Mouse (Mus musculus): Measurements from ENCODE around the gene Ctsw. TPM values are rescaled to one million over a fixed set of nuclear protein-coding genes. Genes with fewer than 3 reads are reported as not detected.

Ctsw gene
- polyA plus RNA-seq, 2 experiments = 0.33 to 0.96 TPM

DNA sequence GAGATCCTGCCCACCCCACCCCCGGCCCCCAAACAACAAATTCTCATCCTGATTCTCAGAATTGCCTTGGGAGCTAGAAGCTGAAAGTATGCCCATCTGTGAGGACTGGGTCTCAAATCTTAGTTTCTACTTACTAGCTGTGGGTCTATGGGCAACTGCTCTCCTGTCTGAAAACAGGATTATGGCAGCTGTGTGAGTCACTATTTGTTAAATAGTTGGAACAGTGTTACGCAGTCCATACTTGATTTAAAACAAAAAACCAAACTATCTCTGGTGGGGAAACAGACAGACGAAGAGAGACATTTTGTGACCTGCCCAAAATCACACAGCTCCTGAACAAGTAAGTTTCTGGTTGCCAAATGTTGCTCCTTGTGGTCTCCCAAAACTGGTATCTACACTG lies 18.6 kb downstream of the Ctsw start:
- ATAC-seq (ENCODE audit: low FRiP score, low read depth) (no peak), DNase-seq (ENCODE audit: low spot score) (no peak)
- Histone ChIP-seq H3K9ac (ENCODE audit: low read depth, low read length, severe bottlenecking) (no peak overlapping the region), H3K4me1 (ENCODE audit: control insufficient read depth, insufficient read depth, low read length) (peaks cover 9% of the 10 kb centered on the region), H3K4me2 (replicated peaks; ENCODE audit: low read depth, low read length, severe bottlenecking) (no peak overlapping the region), H3K9me3 (ENCODE audit: control insufficient read depth, low read length) (no peaks in the 10 kb centered on the region), H3K27ac (replicated peaks; ENCODE audit: low read depth, low read length) (no peak overlapping the region), H3K27me3 (ENCODE audit: control insufficient read depth, insufficient read depth, low read length) (peaks cover 40% of the 10 kb centered on the region), H3K36me3 (ENCODE audit: control insufficient read depth, insufficient read depth, low read length) (peaks cover 10% of the 10 kb centered on the region), H3K4me3 (replicated peaks; ENCODE audit: low read length) (no peak overlapping the region)
- WGBS = 85% methylated on average over 3 of the region's 3 CpGs
- TF ChIP-seq POLR2A (IDR thresholded peaks at IDR 0.05; ENCODE audit: borderline replicate concordance, extremely low read depth, insufficient read depth, insufficient read length) = no peak

DNA sequence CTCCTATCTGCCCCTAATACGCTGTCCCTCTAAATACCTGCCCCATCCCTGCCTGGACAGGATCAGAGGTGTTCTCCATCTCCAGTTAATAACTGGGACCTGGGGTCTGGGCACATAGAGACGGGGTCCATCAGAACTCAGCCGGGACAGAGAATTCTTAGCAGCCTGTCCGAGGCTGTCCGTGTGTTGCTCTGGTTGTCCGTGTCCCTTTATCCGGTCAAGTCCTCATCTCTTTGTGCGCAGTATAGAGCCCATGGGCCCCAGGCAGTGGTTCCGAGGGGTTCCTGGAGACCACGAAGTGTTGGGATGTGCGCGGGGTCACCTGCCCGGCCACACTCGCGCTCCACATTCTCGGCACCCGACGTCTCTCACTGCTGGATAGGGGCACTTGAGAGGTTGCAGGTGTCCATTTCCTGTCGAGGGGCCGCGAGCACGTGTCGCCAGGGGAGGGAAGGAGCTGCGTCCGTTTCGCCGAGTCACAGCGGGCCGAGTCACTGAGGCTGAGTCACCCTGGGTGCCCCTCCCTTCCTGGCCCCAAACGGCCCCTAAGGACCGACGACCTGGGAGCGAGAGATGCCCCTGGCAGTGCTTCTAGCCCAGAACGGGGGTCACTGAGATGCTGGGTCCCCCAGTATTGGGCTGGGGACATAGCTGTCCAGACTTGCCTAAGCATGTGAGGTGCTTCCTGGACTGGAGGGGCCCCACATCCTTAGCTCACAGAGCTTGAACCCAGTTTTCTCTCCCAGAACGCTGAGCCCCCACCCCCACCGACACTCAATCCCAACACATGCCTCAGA lies 19.8 kb downstream of the Ctsw start:
- Histone ChIP-seq H3K4me3 (replicated peaks; ENCODE audit: low read length) (peak overlapping the region; percentile 51), H3K4me1 (ENCODE audit: control insufficient read depth, insufficient read depth, low read length) (peaks cover 9% of the 10 kb centered on the region), H3K9me3 (ENCODE audit: control insufficient read depth, low read length) (no peaks in the 10 kb centered on the region), H3K9ac (ENCODE audit: low read depth, low read length, severe bottlenecking) (0 out of 2 replicates have a peak overlapping the region, but pooled peaks have one; percentile 45), H3K36me3 (ENCODE audit: control insufficient read depth, insufficient read depth, low read length) (peaks cover under 1% of the 10 kb centered on the region; the same call in 1 of the 2 replicates), H3K27ac (replicated peaks; ENCODE audit: low read depth, low read length) (no peak overlapping the region), H3K4me2 (replicated peaks; ENCODE audit: low read depth, low read length, severe bottlenecking) (peak overlapping the region; percentile 94), H3K27me3 (ENCODE audit: control insufficient read depth, insufficient read depth, low read length) (peaks cover 40% of the 10 kb centered on the region)
- WGBS = 6% methylated on average over 31 of the region's 36 CpGs
- no peak for ATAC-seq (ENCODE audit: low FRiP score, low read depth)
- no peak for DNase-seq (ENCODE audit: low spot score)
- no peak for TF ChIP-seq POLR2A (IDR thresholded peaks at IDR 0.05; ENCODE audit: borderline replicate concordance, extremely low read depth, insufficient read depth, insufficient read length)

DNA sequence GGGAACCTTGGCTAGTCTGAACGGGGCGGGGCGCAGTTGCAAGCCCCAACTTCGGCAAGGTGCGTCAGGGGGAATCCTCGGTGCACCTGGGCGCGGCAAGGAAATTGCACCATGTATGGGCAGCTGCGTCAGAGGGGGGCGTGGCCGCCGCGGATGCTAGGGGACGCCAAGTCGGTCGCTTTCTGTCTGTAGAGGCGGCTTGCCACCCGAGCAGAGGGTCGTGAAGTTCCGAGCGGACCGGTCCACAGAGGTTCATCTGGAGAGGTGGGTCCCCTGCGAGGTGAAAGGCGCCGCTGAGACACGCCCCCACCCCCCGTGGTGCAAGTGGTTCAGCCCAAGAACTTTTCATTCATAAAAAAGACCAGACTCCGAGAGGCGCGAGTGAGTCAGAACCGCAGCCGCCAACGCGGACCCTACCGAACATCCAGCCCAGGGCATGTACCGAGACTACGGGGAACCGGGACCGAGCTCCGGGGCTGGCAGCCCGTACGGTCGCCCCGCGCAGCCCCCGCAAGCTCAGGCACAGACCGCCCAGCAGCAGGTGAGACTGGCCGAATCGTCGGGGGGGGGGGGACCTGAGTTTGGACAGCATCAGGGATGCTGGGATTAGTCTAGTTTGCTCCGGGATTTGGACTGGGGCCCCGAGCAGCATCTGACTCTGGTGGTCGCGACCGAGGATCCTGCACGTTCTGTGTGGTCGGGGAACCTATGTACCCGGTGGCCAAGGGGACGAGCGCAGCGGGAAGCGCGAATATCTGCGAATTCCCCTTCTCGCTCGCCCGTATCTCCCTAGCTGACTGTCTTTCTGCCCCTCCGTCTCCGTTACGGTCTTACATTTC lies 20.6 kb downstream of the Ctsw start, which contains the start of gene Fosl1:
Gene Fosl1, plus strand, starts transcription at position 33 of the 839 bp plus-strand sequence.
- Histone ChIP-seq H3K27ac (replicated peaks; ENCODE audit: low read depth, low read length) (no peak within 1 kb of the TSS), H3K36me3 (ENCODE audit: control insufficient read depth, insufficient read depth, low read length) (no peaks in the 10 kb centered on the region), H3K27me3 (ENCODE audit: control insufficient read depth, insufficient read depth, low read length) (peaks cover 40% of the 10 kb centered on the region), H3K4me3 (replicated peaks; ENCODE audit: low read length) (peak within 1 kb of the TSS; percentile 51), H3K4me1 (ENCODE audit: control insufficient read depth, insufficient read depth, low read length) (peaks cover 9% of the 10 kb centered on the region), H3K9me3 (ENCODE audit: control insufficient read depth, low read length) (no peaks in the 10 kb centered on the region), H3K4me2 (replicated peaks; ENCODE audit: low read depth, low read length, severe bottlenecking) (peak within 1 kb of the TSS; percentile 94), H3K9ac (ENCODE audit: low read depth, low read length, severe bottlenecking) (peak within 1 kb of the TSS; percentile 45)
- peak; percentile 41 for DNase-seq (ENCODE audit: low spot score)
- peak; percentile 60 for ATAC-seq (ENCODE audit: low FRiP score, low read depth)
- no peak for TF ChIP-seq POLR2A (IDR thresholded peaks at IDR 0.05; ENCODE audit: borderline replicate concordance, extremely low read depth, insufficient read depth, insufficient read length)
- WGBS = 2% methylated on average over 58 of the region's 70 CpGs

DNA sequence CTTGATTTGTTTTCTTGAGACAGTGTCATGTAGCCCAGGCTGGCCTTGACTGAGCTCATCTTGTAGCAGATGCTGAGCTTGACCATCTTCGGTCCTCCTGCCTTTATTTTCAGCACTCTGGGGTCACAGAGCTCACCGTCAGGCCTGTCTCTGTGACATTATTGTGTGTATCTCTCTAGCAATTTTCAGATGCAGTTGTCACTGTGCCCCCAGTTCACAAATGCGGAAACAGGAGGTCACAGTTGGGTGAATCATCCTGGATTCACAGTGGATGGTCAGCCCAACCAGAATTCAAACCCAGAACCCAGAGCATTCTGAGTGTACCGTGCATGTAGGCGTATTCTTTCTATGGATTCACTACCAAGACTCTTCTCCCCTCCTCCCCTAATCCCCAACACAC lies 22.6 kb downstream of the Ctsw start:
- no peak for ATAC-seq (ENCODE audit: low FRiP score, low read depth)
- Histone ChIP-seq H3K4me3 (replicated peaks; ENCODE audit: low read length) (no peak overlapping the region), H3K9me3 (ENCODE audit: control insufficient read depth, low read length) (no peaks in the 10 kb centered on the region), H3K4me2 (replicated peaks; ENCODE audit: low read depth, low read length, severe bottlenecking) (no peak overlapping the region), H3K9ac (ENCODE audit: low read depth, low read length, severe bottlenecking) (no peak overlapping the region), H3K27ac (replicated peaks; ENCODE audit: low read depth, low read length) (no peak overlapping the region), H3K4me1 (ENCODE audit: control insufficient read depth, insufficient read depth, low read length) (peaks cover 9% of the 10 kb centered on the region), H3K27me3 (ENCODE audit: control insufficient read depth, insufficient read depth, low read length) (peaks cover 40% of the 10 kb centered on the region), H3K36me3 (ENCODE audit: control insufficient read depth, insufficient read depth, low read length) (no peaks in the 10 kb centered on the region)
- no peak for DNase-seq (ENCODE audit: low spot score)
- WGBS = 79% methylated on average over 5 of the region's 5 CpGs
- no peak for TF ChIP-seq POLR2A (IDR thresholded peaks at IDR 0.05; ENCODE audit: borderline replicate concordance, extremely low read depth, insufficient read depth, insufficient read length)

DNA sequence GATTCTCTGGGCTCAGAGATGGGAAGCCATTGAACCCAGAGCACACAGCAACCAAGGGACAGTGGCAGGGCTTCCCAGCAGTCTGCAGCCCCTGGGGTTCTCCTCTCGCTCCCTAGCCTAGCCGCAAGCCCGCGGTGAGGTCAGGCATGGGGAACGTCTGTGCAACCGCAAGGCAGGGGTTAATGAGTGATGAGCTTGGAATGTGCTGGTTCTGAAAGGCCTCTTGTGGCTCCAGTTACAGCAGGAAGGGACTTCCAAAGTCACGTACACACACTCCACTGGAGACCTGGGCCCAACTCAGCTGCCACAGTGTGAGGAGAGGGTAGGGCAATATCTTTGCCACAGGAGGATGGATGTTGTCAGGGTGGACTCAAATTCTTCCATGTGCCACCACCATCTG lies 23.4 kb downstream of the Ctsw start:
- peaks cover 9% of the 10 kb centered on the region for H3K4me1 ChIP-seq (ENCODE audit: control insufficient read depth, insufficient read depth, low read length)
- DNase-seq (ENCODE audit: low spot score) (no peak), ATAC-seq (ENCODE audit: low FRiP score, low read depth) (no peak)
- no peak overlapping the region for H3K4me2 ChIP-seq (replicated peaks; ENCODE audit: low read depth, low read length, severe bottlenecking)
- H3K27me3 ChIP-seq (ENCODE audit: control insufficient read depth, insufficient read depth, low read length) = peaks cover 40% of the 10 kb centered on the region
- no peaks in the 10 kb centered on the region for H3K36me3 ChIP-seq (ENCODE audit: control insufficient read depth, insufficient read depth, low read length)
- H3K27ac ChIP-seq (replicated peaks; ENCODE audit: low read depth, low read length) = no peak overlapping the region
- 27% methylated on average over 7 of the region's 7 CpGs for WGBS
- H3K4me3 ChIP-seq (replicated peaks; ENCODE audit: low read length) = no peak overlapping the region
- H3K9me3 ChIP-seq (ENCODE audit: control insufficient read depth, low read length) = no peaks in the 10 kb centered on the region; the same call in 1 of the 2 replicates
- no peak for TF ChIP-seq POLR2A (IDR thresholded peaks at IDR 0.05; ENCODE audit: borderline replicate concordance, extremely low read depth, insufficient read depth, insufficient read length)
- no peak overlapping the region for H3K9ac ChIP-seq (ENCODE audit: low read depth, low read length, severe bottlenecking)
